Mouse (Mus musculus): ENCODE data around the gene H2-M10.1. TPM values are rescaled to one million over a fixed set of nuclear protein-coding genes. Genes with fewer than 3 reads are reported as not detected.

H2-M10.1 gene
- polyA plus RNA-seq, 1 experiment from 2014 or later = not detected

DNA sequence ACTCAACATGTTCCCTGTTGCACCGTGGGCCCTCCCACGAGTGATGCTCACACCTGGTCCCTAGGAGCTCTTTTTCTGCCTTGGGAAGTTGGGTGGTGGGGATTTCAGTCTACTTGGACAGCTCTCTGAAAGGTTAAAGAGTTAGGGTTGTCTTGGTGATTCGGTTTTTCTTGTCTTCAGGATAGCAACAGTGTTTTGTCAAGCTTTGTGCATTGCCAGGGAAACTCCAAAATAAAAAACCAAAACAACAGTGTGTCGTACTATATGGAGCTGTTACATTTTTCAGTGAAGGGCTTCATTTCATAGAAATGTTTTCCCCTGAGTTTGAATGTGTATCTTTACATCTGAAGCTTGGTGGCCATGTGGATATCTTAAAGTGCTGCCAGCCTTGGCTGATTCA, 51.2 kb downstream of the H2-M10.1 start:
- Histone ChIP-seq H3K4me2 (replicated peaks; ENCODE audit: low read depth) (no peak overlapping the region), H3K9me3 (ENCODE audit: control insufficient read depth) (no peaks in the 10 kb centered on the region), H3K9ac (ENCODE audit: low read depth, low read length) (no peak overlapping the region), H3K36me3 (ENCODE audit: control insufficient read depth, insufficient read depth) (peaks cover 8% of the 10 kb centered on the region; the same call in 1 of the 2 replicates), H3K27ac (ENCODE audit: low read depth, low read length) (no peak overlapping the region), H3K27me3 (replicated peaks; ENCODE audit: control insufficient read depth, insufficient read depth, low read length) (no peaks in the 10 kb centered on the region), H3K4me1 (replicated peaks; ENCODE audit: control insufficient read depth, insufficient read depth, low read length) (peaks cover 4% of the 10 kb centered on the region), H3K4me3 (ENCODE audit: low read depth, low read length) (no peak overlapping the region)
- no peak for ATAC-seq
- WGBS = 89% methylated on average over 4 of the region's 4 CpGs
- no peak for TF ChIP-seq CTCF (IDR thresholded peaks at IDR 0.05; ENCODE audit: low read depth)

- Histone ChIP-seq H3K27me3 (replicated peaks; ENCODE audit: control insufficient read depth, insufficient read depth, low read length) (no peaks in the 10 kb centered on the region), H3K4me1 (replicated peaks; ENCODE audit: control insufficient read depth, insufficient read depth, low read length) (peaks cover 4% of the 10 kb centered on the region), H3K9ac (ENCODE audit: low read depth, low read length) (no peak overlapping the region), H3K36me3 (ENCODE audit: control insufficient read depth, insufficient read depth) (peaks cover 8% of the 10 kb centered on the region; the same call in 1 of the 2 replicates), H3K27ac (ENCODE audit: low read depth, low read length) (no peak overlapping the region), H3K4me3 (ENCODE audit: low read depth, low read length) (no peak overlapping the region), H3K9me3 (ENCODE audit: control insufficient read depth) (no peaks in the 10 kb centered on the region), H3K4me2 (replicated peaks; ENCODE audit: low read depth) (no peak overlapping the region)
- no peak for ATAC-seq
- WGBS = 87% methylated on average over 4 of the region's 4 CpGs
- no peak for TF ChIP-seq CTCF (IDR thresholded peaks at IDR 0.05; ENCODE audit: low read depth)
Measured at GRCm38 (mm10) chr17:36273796-36274195, 52.2 kb downstream of the H2-M10.1 start.

Other genes starting within 250 kb of the H2-M10.1 start
- gene Gm19684, start 204.5 kb downstream of the H2-M10.1 start, polyA plus RNA-seq (2015; fragmentation: Nextera tagmentation; extraction: Ambion mirVana) = 0.17 TPM in 1 of 2 replicates, not detected in the other
- gene Gm7030, start 196.7 kb downstream of the H2-M10.1 start, polyA plus RNA-seq (2015; fragmentation: Nextera tagmentation; extraction: Ambion mirVana) = 0.93 and 1.3 TPM in 2 replicates
- 28.7 and 31.1 TPM in 2 replicates for gene Gm8909, start 157.6 kb downstream of the H2-M10.1 start, polyA plus RNA-seq (2015; fragmentation: Nextera tagmentation; extraction: Ambion mirVana)
- gene H2-T3, start 135.9 kb downstream of the H2-M10.1 start, polyA plus RNA-seq (2015; fragmentation: Nextera tagmentation; extraction: Ambion mirVana) = 53.3 and 65.3 TPM in 2 replicates
- 103 and 110 TPM in 2 replicates for gene Rpp21, start 68.1 kb downstream of the H2-M10.1 start, polyA plus RNA-seq (2015; fragmentation: Nextera tagmentation; extraction: Ambion mirVana)
- 4.2 and 5.7 TPM in 2 replicates for gene Trim39, start 53.9 kb downstream of the H2-M10.1 start, polyA plus RNA-seq (2015; fragmentation: Nextera tagmentation; extraction: Ambion mirVana)
- gene H2-M10.2, start 39.7 kb downstream of the H2-M10.1 start, polyA plus RNA-seq (2015; fragmentation: Nextera tagmentation; extraction: Ambion mirVana) = not detected in 2 replicates
- not detected in 2 replicates for gene H2-M10.3, start 42.3 kb upstream of the H2-M10.1 start, polyA plus RNA-seq (2015; fragmentation: Nextera tagmentation; extraction: Ambion mirVana)
- not detected in 2 replicates for gene H2-M10.4, start 136.2 kb upstream of the H2-M10.1 start, polyA plus RNA-seq (2015; fragmentation: Nextera tagmentation; extraction: Ambion mirVana)
- not detected in 2 replicates for gene H2-M11, start 220.9 kb upstream of the H2-M10.1 start, polyA plus RNA-seq (2015; fragmentation: Nextera tagmentation; extraction: Ambion mirVana)

Data from intestine, postnatal 0 days (tissue).